Mouse (Mus musculus): ENCODE measurements around the gene Slc25a21. TPM values are rescaled to one million over a fixed set of nuclear protein-coding genes. Genes with fewer than 3 reads are reported as not detected.

The Slc25a21 gene
- polyA plus RNA-seq, 1 experiment from 2014 or later: 1.2 TPM

DNA sequence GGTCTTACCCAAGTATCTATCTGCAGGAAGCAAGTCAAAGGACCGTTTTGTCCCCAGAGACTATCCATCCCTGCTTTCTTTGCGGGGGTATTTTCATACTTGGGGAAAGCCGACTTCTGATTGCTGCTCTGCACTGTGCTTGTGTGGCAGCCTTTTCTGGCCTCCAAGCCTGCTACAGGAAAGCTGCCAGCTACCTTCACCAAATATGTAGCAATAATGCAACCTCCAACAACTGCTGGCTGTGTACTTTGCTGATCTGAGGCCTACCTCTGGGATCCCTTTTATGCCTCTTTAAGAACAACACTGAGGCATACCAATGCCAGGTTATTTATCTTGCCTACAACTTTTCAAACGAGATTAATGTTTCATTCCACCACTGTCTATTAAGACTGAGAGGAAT lies 408.0 kb downstream of the Slc25a21 start:
- DNase-seq (ENCODE audit: low spot score): no peak
- Histone ChIP-seq H3K4me1 (replicated peaks; ENCODE audit: control insufficient read depth, insufficient read depth) (no peaks in the 10 kb centered on the region), H3K4me3 (ENCODE audit: low read depth, low read length) (no peak overlapping the region), H3K27me3 (ENCODE audit: control insufficient read depth, insufficient read depth, low read length) (no peaks in the 10 kb centered on the region), H3K9me3 (ENCODE audit: control insufficient read depth, low read length) (no peaks in the 10 kb centered on the region), H3K36me3 (ENCODE audit: control insufficient read depth, insufficient read depth, low read length) (no peaks in the 10 kb centered on the region), H3K9ac (ENCODE audit: low read length) (no peak overlapping the region), H3K27ac (replicated peaks) (no peak overlapping the region), H3K4me2 (replicated peaks; ENCODE audit: low read depth) (no peak overlapping the region)
- ATAC-seq (ENCODE audit: low FRiP score, low TSS enrichment): no peak
- TF ChIP-seq EP300 (optimal IDR thresholded peaks at IDR 0.05) (no peak), CTCF (IDR thresholded peaks at IDR 0.05; ENCODE audit: low read depth) (no peak)
- WGBS: 56% methylated on average over 4 of the region's 4 CpGs

- DNase-seq (ENCODE audit: low spot score) (no peak), ATAC-seq (ENCODE audit: low FRiP score, low TSS enrichment) (no peak)
- H3K27me3 ChIP-seq (ENCODE audit: control insufficient read depth, insufficient read depth, low read length): no peaks in the 10 kb centered on the region
- H3K9ac ChIP-seq (ENCODE audit: low read length): no peak overlapping the region
- no peaks in the 10 kb centered on the region for H3K36me3 ChIP-seq (ENCODE audit: control insufficient read depth, insufficient read depth, low read length)
- no peaks in the 10 kb centered on the region for H3K9me3 ChIP-seq (ENCODE audit: control insufficient read depth, low read length)
- 72% methylated on average over 1 of the region's 1 CpGs for WGBS
- H3K4me2 ChIP-seq (replicated peaks; ENCODE audit: low read depth): no peak overlapping the region
- TF ChIP-seq CTCF (IDR thresholded peaks at IDR 0.05; ENCODE audit: low read depth) (no peak), EP300 (optimal IDR thresholded peaks at IDR 0.05) (no peak)
- no peak overlapping the region for H3K27ac ChIP-seq (replicated peaks)
- H3K4me3 ChIP-seq (ENCODE audit: low read depth, low read length): no peak overlapping the region
- no peaks in the 10 kb centered on the region for H3K4me1 ChIP-seq (replicated peaks; ENCODE audit: control insufficient read depth, insufficient read depth)
These were observed 412.0 kb downstream of the Slc25a21 start for GRCm38 (mm10) chr12:56785250-56785649.

DNA sequence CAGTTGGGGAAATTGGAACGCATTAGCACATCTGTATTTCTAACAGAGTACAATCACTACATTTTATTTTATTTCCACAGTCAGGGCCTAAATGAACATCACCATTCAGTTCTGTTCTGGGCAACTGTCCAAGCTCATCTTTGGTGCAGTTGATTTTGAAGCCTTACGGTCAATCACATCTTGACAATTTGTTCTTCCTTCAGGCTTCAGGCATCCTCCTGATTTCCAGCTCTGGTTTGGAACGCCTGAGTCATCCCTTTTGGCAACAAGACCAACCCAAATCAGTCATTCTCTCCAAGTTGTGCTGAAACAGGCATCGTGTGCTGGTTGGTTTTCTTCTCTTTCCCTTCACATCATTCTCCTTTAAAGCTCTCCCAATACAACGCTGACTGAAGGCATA lies 416.1 kb downstream of the Slc25a21 start:
- ATAC-seq (ENCODE audit: low FRiP score, low TSS enrichment) (no peak), DNase-seq (ENCODE audit: low spot score) (no peak)
- TF ChIP-seq CTCF (IDR thresholded peaks at IDR 0.05; ENCODE audit: low read depth) (no peak), EP300 (optimal IDR thresholded peaks at IDR 0.05) (no peak)
- WGBS: 60% methylated on average over 5 of the region's 5 CpGs
- no peaks in the 10 kb centered on the region for H3K4me1 ChIP-seq (replicated peaks; ENCODE audit: control insufficient read depth, insufficient read depth)
- H3K36me3 ChIP-seq (ENCODE audit: control insufficient read depth, insufficient read depth, low read length): no peaks in the 10 kb centered on the region
- H3K9me3 ChIP-seq (ENCODE audit: control insufficient read depth, low read length): no peaks in the 10 kb centered on the region
- no peak overlapping the region for H3K4me3 ChIP-seq (ENCODE audit: low read depth, low read length)
- no peak overlapping the region for H3K27ac ChIP-seq (replicated peaks)
- H3K27me3 ChIP-seq (ENCODE audit: control insufficient read depth, insufficient read depth, low read length): no peaks in the 10 kb centered on the region
- H3K9ac ChIP-seq (ENCODE audit: low read length): no peak overlapping the region
- H3K4me2 ChIP-seq (replicated peaks; ENCODE audit: low read depth): no peak overlapping the region

- Histone ChIP-seq H3K9ac (ENCODE audit: low read length) (no peak overlapping the region), H3K27me3 (ENCODE audit: control insufficient read depth, insufficient read depth, low read length) (no peaks in the 10 kb centered on the region), H3K4me2 (replicated peaks; ENCODE audit: low read depth) (no peak overlapping the region), H3K4me3 (ENCODE audit: low read depth, low read length) (no peak overlapping the region), H3K9me3 (ENCODE audit: control insufficient read depth, low read length) (no peaks in the 10 kb centered on the region), H3K4me1 (replicated peaks; ENCODE audit: control insufficient read depth, insufficient read depth) (no peaks in the 10 kb centered on the region), H3K27ac (replicated peaks) (no peak overlapping the region), H3K36me3 (ENCODE audit: control insufficient read depth, insufficient read depth, low read length) (no peaks in the 10 kb centered on the region)
- 61% methylated on average over 3 of the region's 3 CpGs for WGBS
- DNase-seq (ENCODE audit: low spot score): no peak
- peak; percentile 86; the same call in 1 of the 2 replicates for ATAC-seq (ENCODE audit: low FRiP score, low TSS enrichment)
- TF ChIP-seq CTCF (IDR thresholded peaks at IDR 0.05; ENCODE audit: low read depth): no peak
These were observed 417.7 kb downstream of the Slc25a21 start for GRCm38 (mm10) chr12:56779621-56780020.

DNA sequence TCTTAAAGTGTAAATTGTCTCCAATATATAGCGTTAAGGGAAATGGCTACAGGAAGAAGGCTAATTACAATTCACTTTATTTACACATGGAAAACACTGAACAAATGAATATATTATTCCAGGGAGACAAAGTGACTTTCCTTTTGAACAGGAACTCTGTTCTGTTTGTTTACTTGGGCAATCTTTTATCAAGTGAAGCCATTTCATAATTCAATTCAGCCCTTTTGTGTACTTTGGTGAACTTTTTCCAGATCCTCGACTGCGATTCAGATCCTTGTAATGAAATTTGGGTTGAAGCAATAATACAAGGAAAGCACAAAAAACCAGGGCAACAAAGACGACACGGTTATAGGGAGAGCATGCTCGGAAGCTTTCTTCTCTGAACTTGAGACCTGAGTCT lies 423.3 kb downstream of the Slc25a21 start:
- H3K9ac ChIP-seq (ENCODE audit: low read length): no peak overlapping the region
- no peaks in the 10 kb centered on the region for H3K9me3 ChIP-seq (ENCODE audit: control insufficient read depth, low read length)
- ATAC-seq (ENCODE audit: low FRiP score, low TSS enrichment): no peak
- H3K4me3 ChIP-seq (ENCODE audit: low read depth, low read length): no peak overlapping the region
- 56% methylated on average over 6 of the region's 6 CpGs for WGBS
- H3K4me2 ChIP-seq (replicated peaks; ENCODE audit: low read depth): no peak overlapping the region
- H3K4me1 ChIP-seq (replicated peaks; ENCODE audit: control insufficient read depth, insufficient read depth): no peaks in the 10 kb centered on the region
- no peaks in the 10 kb centered on the region for H3K36me3 ChIP-seq (ENCODE audit: control insufficient read depth, insufficient read depth, low read length)
- H3K27ac ChIP-seq (replicated peaks): no peak overlapping the region
- TF ChIP-seq CTCF (IDR thresholded peaks at IDR 0.05; ENCODE audit: low read depth) (no peak), EP300 (optimal IDR thresholded peaks at IDR 0.05) (no peak)
- no peak for DNase-seq (ENCODE audit: low spot score)
- no peaks in the 10 kb centered on the region for H3K27me3 ChIP-seq (ENCODE audit: control insufficient read depth, insufficient read depth, low read length)

DNA sequence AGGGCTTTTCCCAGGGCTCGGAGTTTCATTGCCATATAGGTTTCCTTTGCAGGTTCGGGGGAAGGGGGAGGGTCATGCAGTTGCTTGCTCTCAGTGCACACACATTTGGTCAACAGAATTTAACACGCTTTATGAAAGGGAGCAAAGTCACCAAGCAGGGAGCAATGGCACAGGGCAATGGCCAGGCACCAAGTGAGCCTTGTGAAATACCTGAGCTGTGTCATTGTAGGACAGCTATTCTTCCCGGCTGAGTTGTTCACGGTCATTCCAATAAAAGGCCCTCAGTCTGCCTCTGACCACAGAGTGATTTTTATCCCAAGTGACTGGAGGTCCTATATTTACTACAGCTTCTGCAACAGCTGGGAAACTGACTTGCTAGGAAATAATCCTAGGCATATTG lies 427.9 kb downstream of the Slc25a21 start:
- TF ChIP-seq CTCF (IDR thresholded peaks at IDR 0.05; ENCODE audit: low read depth): no peak
- TF ChIP-seq EP300 (optimal IDR thresholded peaks at IDR 0.05): no peak

More for the DNA sequence above, 427.9 kb downstream of the Slc25a21 start:
- Histone ChIP-seq H3K27ac (replicated peaks) (no peak overlapping the region), H3K4me3 (ENCODE audit: low read depth, low read length) (no peak overlapping the region), H3K4me2 (replicated peaks; ENCODE audit: low read depth) (no peak overlapping the region), H3K9me3 (ENCODE audit: control insufficient read depth, low read length) (no peaks in the 10 kb centered on the region), H3K9ac (ENCODE audit: low read length) (no peak overlapping the region), H3K36me3 (ENCODE audit: control insufficient read depth, insufficient read depth, low read length) (no peaks in the 10 kb centered on the region), H3K27me3 (ENCODE audit: control insufficient read depth, insufficient read depth, low read length) (no peaks in the 10 kb centered on the region), H3K4me1 (replicated peaks; ENCODE audit: control insufficient read depth, insufficient read depth) (no peaks in the 10 kb centered on the region)
- WGBS: 79% methylated on average over 5 of the region's 5 CpGs
- no peak for ATAC-seq (ENCODE audit: low FRiP score, low TSS enrichment)
- DNase-seq (ENCODE audit: low spot score): no peak
